Mouse (Mus musculus): ENCODE measurements around the gene Zfp385b. TPM values are rescaled to one million over a fixed set of nuclear protein-coding genes. Genes with fewer than 3 reads are reported as not detected.

The Zfp385b gene
- total RNA-seq, 2 experiments from 2014 or later: 50.4 to 51.4 TPM

- TF ChIP-seq CTCF (conservative IDR thresholded peaks at IDR 0.05): no peak
- Histone ChIP-seq H3K27ac (no peak overlapping the region), H3K4me3 (no peak overlapping the region)
- DNase-seq (ENCODE audit: low spot score in 2 of 2): no peak
Measured at GRCm38 (mm10) chr2:77716367-77716766, 103.1 kb downstream of the Zfp385b start.

GRCm38 (mm10) chr2:77713886-77714285, 105.6 kb downstream of the Zfp385b start:
- no peak for DNase-seq (ENCODE audit: low spot score in 2 of 2)
- no peak for TF ChIP-seq CTCF (conservative IDR thresholded peaks at IDR 0.05)

GRCm38 (mm10) chr2:77711751-77712150, 107.7 kb downstream of the Zfp385b start:
- DNase-seq (ENCODE audit: low spot score in 2 of 2): no peak
- Histone ChIP-seq H3K4me3 (no peak overlapping the region), H3K27ac (no peak overlapping the region)
- no peak for TF ChIP-seq CTCF (conservative IDR thresholded peaks at IDR 0.05)

More at GRCm38 (mm10) chr2:77713886-77714285, 105.6 kb downstream of the Zfp385b start:
- Histone ChIP-seq H3K27ac (no peak overlapping the region), H3K4me3 (no peak overlapping the region)

GRCm38 (mm10) chr2:77709206-77709794, 110.1 kb downstream of the Zfp385b start:
- no peak overlapping the region for H3K27ac ChIP-seq
- peak; percentile 29 to 60 for DNase-seq (ENCODE audit: low spot score in 2 of 2)
- TF ChIP-seq CTCF (conservative IDR thresholded peaks at IDR 0.05): peak; percentile 94
- peak overlapping the region; percentile 23; the same call in 1 of the 2 replicates for H3K4me3 ChIP-seq

GRCm38 (mm10) chr2:77707138-77707537, 112.3 kb downstream of the Zfp385b start:
- no peak overlapping the region for H3K27ac ChIP-seq
- TF ChIP-seq CTCF (conservative IDR thresholded peaks at IDR 0.05): no peak
- no peak for DNase-seq (ENCODE audit: low spot score in 2 of 2)
- no peak overlapping the region for H3K4me3 ChIP-seq

- no peak for DNase-seq (ENCODE audit: low spot score in 2 of 2)
- Histone ChIP-seq H3K27ac (no peak overlapping the region), H3K4me3 (no peak overlapping the region)
- no peak for TF ChIP-seq CTCF (conservative IDR thresholded peaks at IDR 0.05)
Measured at GRCm38 (mm10) chr2:77705476-77705875, 114.0 kb downstream of the Zfp385b start.

- Histone ChIP-seq H3K4me3 (peak overlapping the region; percentile 56), H3K27ac (peak overlapping the region; percentile 76)
- DNase-seq (ENCODE audit: low spot score in 2 of 2): peak; percentile 47 to 52
- TF ChIP-seq CTCF (conservative IDR thresholded peaks at IDR 0.05): no peak
Measured at GRCm38 (mm10) chr2:77703080-77703479, 116.4 kb downstream of the Zfp385b start.

GRCm38 (mm10) chr2:77691174-77691573, 128.3 kb downstream of the Zfp385b start:
- DNase-seq (ENCODE audit: low spot score in 2 of 2): no peak
- Histone ChIP-seq H3K4me3 (no peak overlapping the region), H3K27ac (no peak overlapping the region)
- no peak for TF ChIP-seq CTCF (conservative IDR thresholded peaks at IDR 0.05)

GRCm38 (mm10) chr2:77690316-77690715, 129.1 kb downstream of the Zfp385b start:
- H3K27ac ChIP-seq: no peak overlapping the region
- H3K4me3 ChIP-seq: no peak overlapping the region
- TF ChIP-seq CTCF (conservative IDR thresholded peaks at IDR 0.05): no peak
- DNase-seq (ENCODE audit: low spot score in 2 of 2): no peak

GRCm38 (mm10) chr2:77688651-77689050, 130.8 kb downstream of the Zfp385b start:
- no peak for DNase-seq (ENCODE audit: low spot score in 2 of 2)
- Histone ChIP-seq H3K27ac (no peak overlapping the region), H3K4me3 (no peak overlapping the region)
- TF ChIP-seq CTCF (conservative IDR thresholded peaks at IDR 0.05): peak; percentile 22; the same call in 1 of the 2 replicates

GRCm38 (mm10) chr2:77684088-77684487, 135.4 kb downstream of the Zfp385b start:
- no peak for TF ChIP-seq CTCF (conservative IDR thresholded peaks at IDR 0.05)
- no peak overlapping the region for H3K4me3 ChIP-seq
- H3K27ac ChIP-seq: no peak overlapping the region
- no peak for DNase-seq (ENCODE audit: low spot score in 2 of 2)

- no peak for DNase-seq (ENCODE audit: low spot score in 2 of 2)
- H3K27ac ChIP-seq: no peak overlapping the region
- TF ChIP-seq CTCF (conservative IDR thresholded peaks at IDR 0.05): no peak
- H3K4me3 ChIP-seq: no peak overlapping the region
Measured at GRCm38 (mm10) chr2:77682205-77682604, 137.2 kb downstream of the Zfp385b start.

GRCm38 (mm10) chr2:77681741-77682140, 137.7 kb downstream of the Zfp385b start:
- TF ChIP-seq CTCF (conservative IDR thresholded peaks at IDR 0.05): no peak
- no peak for DNase-seq (ENCODE audit: low spot score in 2 of 2)
- no peak overlapping the region for H3K4me3 ChIP-seq
- no peak overlapping the region for H3K27ac ChIP-seq

GRCm38 (mm10) chr2:77673770-77674169, 145.7 kb downstream of the Zfp385b start:
- Histone ChIP-seq H3K4me3 (no peak overlapping the region), H3K27ac (no peak overlapping the region)
- TF ChIP-seq CTCF (conservative IDR thresholded peaks at IDR 0.05): no peak
- DNase-seq (ENCODE audit: low spot score in 2 of 2): no peak
